Mouse (Mus musculus): Measurements from ENCODE around the gene Gm10226. TPM values are rescaled to one million over a fixed set of nuclear protein-coding genes. Genes with fewer than 3 reads are reported as not detected.

The Gm10226 gene
- total and polyA plus RNA-seq, 3 experiments, result 1.1 to 3.2 TPM; not detected in 1

DNA sequence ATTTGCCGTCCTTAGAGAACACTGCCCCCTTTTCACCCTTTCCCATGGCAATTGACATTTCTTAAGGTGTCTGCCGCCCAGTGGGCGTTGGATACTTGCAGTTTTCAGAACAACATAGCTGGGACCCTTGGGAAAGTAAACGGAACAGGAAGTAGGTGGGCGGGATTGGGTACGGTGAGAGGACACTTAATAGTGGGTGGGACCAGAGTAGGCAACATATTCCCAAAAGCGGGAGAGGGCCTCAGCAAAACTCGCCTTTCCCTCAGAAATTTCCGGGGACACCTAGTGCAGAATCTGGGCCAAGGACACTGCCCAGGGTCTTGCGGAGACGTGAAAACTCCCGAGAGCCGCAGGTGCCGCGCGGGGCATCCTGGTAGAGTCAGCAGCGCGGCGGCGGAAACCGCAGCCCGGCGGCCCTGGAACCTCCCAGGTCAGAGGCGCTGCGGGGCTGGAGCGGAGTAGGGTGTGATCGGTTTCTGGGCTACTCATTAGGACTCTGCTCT lies 41.9 kb downstream of the Gm10226 start (continued):
- TF ChIP-seq TCF12 (IDR thresholded peaks at IDR 0.05; ENCODE audit: low read depth, low read length), result no peak
- no peak for TF ChIP-seq MEF2A (IDR thresholded peaks at IDR 0.05; ENCODE audit: extremely low read depth, insufficient replicate concordance, low read depth, low read length, poor library complexity, severe bottlenecking)

Other genes starting within 250 kb of the Gm10226 start
- 5.5 and 6.2 TPM in 2 replicates for gene Zfp51, start 241.5 kb upstream of the Gm10226 start, total RNA-seq (2012; rRNA removed)
- gene Zfp51, start 241.5 kb upstream of the Gm10226 start, polyA plus RNA-seq (2012; ENCODE audit: insufficient read depth in 1 of 2, insufficient read length in 2 of 2, low read depth in 1 of 2, low replicate concordance in 2 of 2, missing spikeins in 1 of 2), result 1 to 10 TPM in 1 of 2 experiments, not detected in 1; 3.5 TPM
- 1.8 TPM in 2 replicates for gene Zfp53, start 202.9 kb upstream of the Gm10226 start, total RNA-seq (2012; rRNA removed)
- 1 to 10 TPM in 1 of 2 experiments, not detected in 1; 2.2 TPM for gene Zfp53, start 202.9 kb upstream of the Gm10226 start, polyA plus RNA-seq (2012; ENCODE audit: insufficient read depth in 1 of 2, insufficient read length in 2 of 2, low read depth in 1 of 2, low replicate concordance in 2 of 2, missing spikeins in 1 of 2)
- 3.5 and 4.0 TPM in 2 replicates for gene Zfp52, start 156.3 kb upstream of the Gm10226 start, total RNA-seq (2012; rRNA removed)
- 1 to 10 TPM in 1 of 2 experiments, not detected in 1; 2.8 TPM for gene Zfp52, start 156.3 kb upstream of the Gm10226 start, polyA plus RNA-seq (2012; ENCODE audit: insufficient read depth in 1 of 2, insufficient read length in 2 of 2, low read depth in 1 of 2, low replicate concordance in 2 of 2, missing spikeins in 1 of 2)
- 2.3 and 3.5 TPM in 2 replicates for gene Zfp948, start 124.9 kb upstream of the Gm10226 start, total RNA-seq (2012; rRNA removed)
- 1 to 10 TPM in 1 of 2 experiments, not detected in 1; 3.2 TPM for gene Zfp948, start 124.9 kb upstream of the Gm10226 start, polyA plus RNA-seq (2012; ENCODE audit: insufficient read depth in 1 of 2, insufficient read length in 2 of 2, low read depth in 1 of 2, low replicate concordance in 2 of 2, missing spikeins in 1 of 2)
- gene Zfp983, start 41.2 kb upstream of the Gm10226 start, total RNA-seq (2012; rRNA removed), result 0.98 and 1.5 TPM in 2 replicates
- gene Zfp983, start 41.2 kb upstream of the Gm10226 start, polyA plus RNA-seq (2012; ENCODE audit: insufficient read depth in 1 of 2, insufficient read length in 2 of 2, low read depth in 1 of 2, low replicate concordance in 2 of 2, missing spikeins in 1 of 2), result 1 to 10 TPM in 1 of 2 experiments, not detected in 1; 1.0 TPM
- gene Zfp760, start 15.9 kb downstream of the Gm10226 start, total RNA-seq (2012; rRNA removed), result 2.2 and 2.5 TPM in 2 replicates
- gene Zfp760, start 15.9 kb downstream of the Gm10226 start, polyA plus RNA-seq (2012; ENCODE audit: insufficient read depth in 1 of 2, insufficient read length in 2 of 2, low read depth in 1 of 2, low replicate concordance in 2 of 2, missing spikeins in 1 of 2), result 1 to 10 TPM in 1 of 2 experiments, not detected in 1; 2.5 TPM
- 2.6 and 2.7 TPM in 2 replicates for gene Zfp229, start 38.9 kb downstream of the Gm10226 start, total RNA-seq (2012; rRNA removed)
- gene Zfp229, start 38.9 kb downstream of the Gm10226 start, polyA plus RNA-seq (2012; ENCODE audit: insufficient read depth in 1 of 2, insufficient read length in 2 of 2, low read depth in 1 of 2, low replicate concordance in 2 of 2, missing spikeins in 1 of 2), result 1 to 10 TPM in 1 of 2 experiments, not detected in 1; 2.3 TPM
- not detected in 2 replicates for gene Zfp820, start 153.9 kb downstream of the Gm10226 start, total RNA-seq (2012; rRNA removed)
- not detected for gene Zfp820, start 153.9 kb downstream of the Gm10226 start, polyA plus RNA-seq (2012; ENCODE audit: insufficient read depth in 1 of 2, insufficient read length in 2 of 2, low read depth in 1 of 2, low replicate concordance in 2 of 2, missing spikeins in 1 of 2)
- gene Zfp995, start 218.1 kb downstream of the Gm10226 start, total RNA-seq (2012; rRNA removed), result not detected in 2 replicates
- under 1 TPM in 1 of 2 experiments, not detected in 1; 0.43 TPM for gene Zfp995, start 218.1 kb downstream of the Gm10226 start, polyA plus RNA-seq (2012; ENCODE audit: insufficient read depth in 1 of 2, insufficient read length in 2 of 2, low read depth in 1 of 2, low replicate concordance in 2 of 2, missing spikeins in 1 of 2)

Data from MEL (cell line).